Mouse (Mus musculus): ENCODE measurements around the gene Fancg. TPM values are rescaled to one million over a fixed set of nuclear protein-coding genes. Genes with fewer than 3 reads are reported as not detected.
A peak's percentile ranks its signal among the peaks of the same experiment; 100 is the strongest.

The Fancg gene
- polyA plus RNA-seq, 1 experiment from 2014 or later: 4.6 TPM

DNA sequence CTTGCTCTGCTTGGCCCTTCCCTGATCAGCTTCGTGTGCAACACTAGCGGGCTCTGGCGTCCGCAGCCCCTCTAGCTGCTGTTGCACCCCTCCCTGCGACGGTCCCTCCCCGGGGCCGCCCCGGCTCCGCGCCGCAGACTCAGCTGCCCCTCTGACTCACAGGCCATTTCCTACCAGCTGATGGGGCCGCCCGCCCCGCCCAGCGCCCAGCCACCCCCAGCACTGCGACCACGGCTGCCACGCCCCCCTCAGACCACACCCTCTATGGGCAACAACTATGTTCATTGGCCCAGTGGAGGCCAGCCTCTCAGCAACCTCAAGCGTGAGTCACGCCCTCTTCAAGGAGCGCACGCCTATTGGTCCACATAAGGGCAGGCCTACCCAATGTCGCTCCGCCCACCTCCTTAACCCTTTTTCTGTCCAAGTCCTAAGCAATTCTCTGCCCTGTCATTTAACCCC is 29.8 kb upstream of the Fancg start:
- Histone ChIP-seq H3K36me3 (ENCODE audit: inconsistent target) (peaks cover 16% of the 10 kb centered on the region), H3K4me3 (ENCODE audit: inconsistent target) (peak overlapping the region; percentile 78), H3K79me2 (ENCODE audit: inconsistent target) (peaks cover 40% of the 10 kb centered on the region), H3K27ac (peak overlapping the region; percentile 69)
- under 1% methylated on average over 25 of the region's 25 CpGs for WGBS (ENCODE audit: missing documents)

GRCm38 (mm10) chr4:43039609-43040008 is 29.3 kb upstream of the Fancg start:
- peaks cover 40% of the 10 kb centered on the region for H3K79me2 ChIP-seq (ENCODE audit: inconsistent target)
- 11% methylated on average over 11 of the region's 11 CpGs for WGBS (ENCODE audit: missing documents)
- peaks cover 19% of the 10 kb centered on the region for H3K36me3 ChIP-seq (ENCODE audit: inconsistent target)
- H3K4me3 ChIP-seq (ENCODE audit: inconsistent target): peak overlapping the region; percentile 78
- peak overlapping the region; percentile 69 for H3K27ac ChIP-seq

- Histone ChIP-seq H3K79me2 (ENCODE audit: inconsistent target) (peaks cover 40% of the 10 kb centered on the region), H3K27ac (peak overlapping the region; percentile 69), H3K4me3 (ENCODE audit: inconsistent target) (peak overlapping the region; percentile 78), H3K36me3 (ENCODE audit: inconsistent target) (peaks cover 27% of the 10 kb centered on the region)
- WGBS (ENCODE audit: missing documents): 60% methylated on average over 14 of the region's 15 CpGs
These were observed 28.5 kb upstream of the Fancg start for GRCm38 (mm10) chr4:43038567-43039495.

- H3K79me2 ChIP-seq (ENCODE audit: inconsistent target): peaks cover 40% of the 10 kb centered on the region
- H3K4me3 ChIP-seq (ENCODE audit: inconsistent target): no peak overlapping the region
- peaks cover 35% of the 10 kb centered on the region for H3K36me3 ChIP-seq (ENCODE audit: inconsistent target)
- H3K27ac ChIP-seq: no peak overlapping the region
- WGBS (ENCODE audit: missing documents): 17% methylated on average over 3 of the region's 4 CpGs
These were observed 27.7 kb upstream of the Fancg start for GRCm38 (mm10) chr4:43037860-43038566.

DNA sequence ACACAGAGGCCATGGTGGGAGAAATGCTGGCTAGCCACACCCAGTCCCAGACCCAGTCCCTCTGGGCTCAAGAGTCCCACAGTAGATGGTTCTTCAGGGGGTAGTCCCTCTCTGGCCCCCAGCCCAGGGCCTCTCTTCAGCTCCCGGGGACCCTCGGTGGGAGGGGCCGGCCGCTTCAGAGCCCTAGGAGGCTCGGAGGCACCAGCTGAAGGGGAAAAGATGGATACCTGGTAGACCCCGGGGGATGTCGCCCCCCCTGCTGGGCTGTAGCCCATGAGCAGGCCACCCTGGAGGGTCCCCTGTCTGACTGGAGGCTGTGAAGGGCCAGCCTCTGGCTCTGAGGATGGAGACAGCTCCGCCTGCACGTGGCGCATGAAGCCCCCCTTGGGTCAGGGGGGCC is 26.1 kb upstream of the Fancg start:
- H3K36me3 ChIP-seq (ENCODE audit: inconsistent target): peaks cover 36% of the 10 kb centered on the region
- H3K79me2 ChIP-seq (ENCODE audit: inconsistent target): peaks cover 40% of the 10 kb centered on the region
- no peak overlapping the region for H3K27ac ChIP-seq
- 93% methylated on average over 10 of the region's 10 CpGs for WGBS (ENCODE audit: missing documents)
- H3K4me3 ChIP-seq (ENCODE audit: inconsistent target): no peak overlapping the region

DNA sequence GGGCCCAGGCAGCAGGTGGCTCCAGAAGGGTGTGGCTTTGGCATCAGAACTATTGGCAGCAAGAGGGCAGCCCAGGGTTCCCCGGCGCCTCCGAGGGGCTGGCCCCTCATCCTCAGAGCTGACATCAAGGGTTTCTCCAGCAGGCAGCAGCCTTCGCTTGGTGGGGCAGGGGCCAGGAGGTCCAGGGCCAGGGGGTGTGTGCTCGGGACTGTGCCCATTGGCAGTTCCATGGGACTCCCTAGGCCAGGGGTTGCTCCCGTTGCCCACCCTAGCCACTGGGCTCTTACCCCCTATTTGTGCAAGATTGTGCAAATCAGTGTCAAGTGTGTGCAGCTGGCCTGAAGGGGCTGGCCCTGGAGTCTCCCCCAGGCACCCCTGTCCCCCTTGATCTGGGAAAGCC is 25.5 kb upstream of the Fancg start:
- peaks cover 42% of the 10 kb centered on the region for H3K79me2 ChIP-seq (ENCODE audit: inconsistent target)
- H3K36me3 ChIP-seq (ENCODE audit: inconsistent target): peaks cover 36% of the 10 kb centered on the region
- no peak overlapping the region for H3K27ac ChIP-seq
- no peak overlapping the region for H3K4me3 ChIP-seq (ENCODE audit: inconsistent target)
- WGBS (ENCODE audit: missing documents): 98% methylated on average over 6 of the region's 6 CpGs

DNA sequence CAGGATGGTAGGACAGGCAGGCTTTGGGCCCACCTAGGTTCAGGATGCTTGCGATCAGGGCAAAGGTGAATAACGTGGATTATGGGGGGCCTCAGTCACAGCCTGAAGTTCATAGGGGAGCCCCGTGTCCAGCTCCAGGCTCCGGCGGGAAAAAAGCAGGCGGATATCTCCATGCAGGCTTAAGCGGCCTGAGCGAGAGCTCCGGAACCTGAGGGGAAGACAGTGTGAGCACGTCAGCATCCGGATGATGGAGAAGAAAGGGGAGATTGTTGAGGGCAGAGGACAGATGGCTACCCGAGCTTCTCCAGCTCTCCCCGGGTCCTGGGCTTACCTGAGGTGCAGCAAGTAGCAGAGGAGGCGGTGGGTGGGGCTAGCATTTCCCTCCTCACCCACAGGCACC is 23.2 kb upstream of the Fancg start:
- Histone ChIP-seq H3K4me3 (ENCODE audit: inconsistent target) (no peak overlapping the region), H3K27ac (no peak overlapping the region), H3K79me2 (ENCODE audit: inconsistent target) (peaks cover 32% of the 10 kb centered on the region), H3K36me3 (ENCODE audit: inconsistent target) (peaks cover 41% of the 10 kb centered on the region)
- 94% methylated on average over 14 of the region's 14 CpGs for WGBS (ENCODE audit: missing documents)

DNA sequence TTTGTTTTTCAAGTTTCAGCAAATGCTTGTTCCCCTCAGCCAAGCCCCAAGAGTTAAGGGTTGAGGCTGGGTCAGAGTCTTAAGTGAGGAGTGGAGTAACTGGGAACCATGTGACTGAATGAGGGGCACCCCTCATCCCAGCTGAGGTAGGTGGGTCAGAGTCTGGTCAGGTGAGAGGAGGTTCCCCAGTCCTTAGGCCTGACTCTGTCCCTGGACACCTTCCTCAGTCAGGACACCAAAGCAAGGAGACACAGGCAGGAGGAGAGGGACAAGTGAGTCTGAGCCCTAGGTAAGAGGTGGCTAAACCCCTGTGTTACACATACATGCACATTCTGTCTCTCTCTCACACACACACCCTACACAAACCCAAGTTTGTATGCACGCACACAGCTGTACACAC is 22.2 kb upstream of the Fancg start:
- Histone ChIP-seq H3K36me3 (ENCODE audit: inconsistent target) (peaks cover 50% of the 10 kb centered on the region), H3K79me2 (ENCODE audit: inconsistent target) (peaks cover 22% of the 10 kb centered on the region), H3K27ac (no peak overlapping the region), H3K4me3 (ENCODE audit: inconsistent target) (no peak overlapping the region)
- WGBS (ENCODE audit: missing documents): 100% methylated on average over 1 of the region's 1 CpGs

DNA sequence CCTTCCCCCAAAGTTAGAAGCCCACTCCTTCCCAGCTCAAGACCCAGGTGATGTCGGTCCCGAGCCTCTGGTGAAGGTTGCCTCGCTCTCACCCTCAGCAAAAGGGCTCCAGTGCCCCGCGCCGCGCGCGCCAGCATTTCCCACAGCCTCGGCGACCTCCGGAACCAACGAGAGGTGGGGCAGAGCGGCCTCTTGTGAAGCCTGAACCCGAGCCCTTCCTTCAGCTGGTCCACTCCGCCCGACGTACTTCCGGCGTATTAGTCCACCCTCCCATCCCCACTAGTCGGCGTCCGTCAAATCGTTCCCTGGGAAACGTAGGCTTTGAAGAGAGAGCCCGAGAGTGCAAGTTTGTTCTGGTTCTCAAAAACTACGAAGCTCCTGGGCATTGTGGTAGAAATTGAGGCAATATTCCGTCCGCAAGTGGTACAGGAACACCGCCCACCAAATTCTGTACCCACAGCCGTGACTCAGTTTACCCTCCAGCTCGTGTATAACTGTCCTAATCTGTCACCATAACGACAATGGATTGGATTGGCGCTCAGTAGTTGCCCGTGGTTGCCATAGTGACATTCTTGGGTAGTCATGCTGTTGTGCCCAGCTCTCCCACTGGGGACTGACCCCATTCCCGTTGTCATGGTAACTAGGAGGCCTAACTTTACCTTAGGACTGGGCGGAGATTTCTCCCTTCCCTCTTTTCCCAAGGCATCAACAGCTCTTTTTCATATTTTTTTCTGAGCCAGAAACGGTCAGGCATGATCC is 21.1 kb upstream of the Fancg start, which contains the start of gene Stoml2:
Gene Stoml2, minus strand, starts transcription at position 474 of the 759 bp plus-strand sequence.
- WGBS (ENCODE audit: missing documents): 3% methylated on average over 33 of the region's 38 CpGs
- H3K36me3 ChIP-seq (ENCODE audit: inconsistent target): peaks cover 46% of the 10 kb centered on the region
- H3K27ac ChIP-seq: peak within 1 kb of the TSS; percentile 65
- H3K4me3 ChIP-seq (ENCODE audit: inconsistent target): peak within 1 kb of the TSS; percentile 87
- H3K79me2 ChIP-seq (ENCODE audit: inconsistent target): peaks cover 11% of the 10 kb centered on the region; the same call in 1 of the 2 replicates

DNA sequence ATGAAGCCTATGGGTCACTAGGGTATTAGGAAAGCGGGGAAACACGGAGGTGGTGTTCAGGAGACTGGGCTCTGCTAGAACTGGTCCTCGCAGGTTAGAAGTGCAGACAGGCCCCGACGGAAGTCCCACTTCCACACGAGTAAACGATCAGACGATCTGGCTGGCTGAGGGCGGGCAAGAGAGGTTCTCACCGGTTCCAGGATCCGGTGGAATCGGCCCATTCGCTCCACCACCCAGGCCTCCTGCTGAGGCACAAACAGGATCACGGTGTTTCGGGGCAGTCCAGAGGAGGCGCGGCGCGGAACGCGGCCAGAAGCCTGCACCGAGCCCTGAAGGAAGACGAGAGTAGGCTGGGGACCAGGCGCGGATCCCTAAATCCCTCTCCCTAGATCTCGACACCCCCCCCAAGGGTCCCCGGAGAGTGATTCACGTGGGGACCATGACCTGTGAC is 20.5 kb upstream of the Fancg start:
- Histone ChIP-seq H3K27ac (peak overlapping the region; percentile 65), H3K79me2 (ENCODE audit: inconsistent target) (peaks cover 6% of the 10 kb centered on the region; the same call in 1 of the 2 replicates), H3K4me3 (ENCODE audit: inconsistent target) (peak overlapping the region; percentile 87), H3K36me3 (ENCODE audit: inconsistent target) (peaks cover 40% of the 10 kb centered on the region)
- WGBS (ENCODE audit: missing documents): 3% methylated on average over 27 of the region's 28 CpGs

DNA sequence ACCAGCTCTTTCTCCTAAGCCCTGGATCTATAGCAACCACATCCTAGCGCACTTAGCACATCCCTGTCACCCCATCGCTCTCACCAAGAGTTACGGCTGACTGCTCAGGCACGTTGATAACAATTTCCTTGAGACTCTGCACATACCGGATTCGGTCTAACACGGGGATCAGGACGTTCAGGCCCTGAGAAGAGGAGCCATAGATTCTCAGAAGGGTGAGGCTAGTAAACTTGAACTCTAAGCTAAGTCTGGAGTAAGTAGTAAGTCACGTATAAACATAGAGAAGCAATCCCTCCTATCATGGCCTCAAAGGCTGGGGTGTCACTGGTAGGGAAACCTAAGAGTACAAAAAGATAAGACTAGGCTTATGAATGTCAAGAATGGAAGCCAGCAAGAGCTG is 20.0 kb upstream of the Fancg start:
- peaks cover 36% of the 10 kb centered on the region for H3K36me3 ChIP-seq (ENCODE audit: inconsistent target)
- peak overlapping the region; percentile 65 for H3K27ac ChIP-seq
- peak overlapping the region; percentile 87 for H3K4me3 ChIP-seq (ENCODE audit: inconsistent target)
- peaks cover 6% of the 10 kb centered on the region; the same call in 1 of the 2 replicates for H3K79me2 ChIP-seq (ENCODE audit: inconsistent target)
- WGBS (ENCODE audit: missing documents): 84% methylated on average over 9 of the region's 9 CpGs

GRCm38 (mm10) chr4:43029749-43030148 is 19.4 kb upstream of the Fancg start:
- WGBS (ENCODE audit: missing documents): 91% methylated on average over 9 of the region's 9 CpGs
- Histone ChIP-seq H3K36me3 (ENCODE audit: inconsistent target) (peaks cover 33% of the 10 kb centered on the region), H3K4me3 (ENCODE audit: inconsistent target) (no peak overlapping the region), H3K27ac (no peak overlapping the region), H3K79me2 (ENCODE audit: inconsistent target) (peaks cover 6% of the 10 kb centered on the region; the same call in 1 of the 2 replicates)

DNA sequence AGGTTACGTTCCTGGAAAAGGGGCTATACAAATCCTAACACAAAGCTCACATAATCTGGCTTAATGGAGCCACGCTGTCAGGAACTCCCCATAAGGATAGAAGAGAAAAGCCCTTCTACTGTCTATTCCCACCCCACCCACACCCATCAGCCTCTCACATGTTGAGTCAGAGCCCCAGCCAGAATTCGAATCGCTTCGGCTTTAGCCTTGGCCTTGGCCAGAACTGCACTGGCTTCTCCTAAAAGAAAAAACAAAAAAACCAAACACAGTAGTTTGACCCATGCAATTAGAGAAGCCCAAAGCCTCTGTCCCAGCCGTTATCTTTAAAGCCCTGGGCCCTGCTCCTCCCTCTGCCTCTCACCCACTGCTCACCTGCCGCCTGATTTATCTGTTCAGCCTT is 18.8 kb upstream of the Fancg start:
- Histone ChIP-seq H3K27ac (no peak overlapping the region), H3K4me3 (ENCODE audit: inconsistent target) (no peak overlapping the region), H3K79me2 (ENCODE audit: inconsistent target) (peaks cover 6% of the 10 kb centered on the region; the same call in 1 of the 2 replicates), H3K36me3 (ENCODE audit: inconsistent target) (peaks cover 26% of the 10 kb centered on the region)
- WGBS (ENCODE audit: missing documents): 99% methylated on average over 7 of the region's 7 CpGs
